Mouse (Mus musculus): ENCODE results near the gene Cep135.

DNA sequence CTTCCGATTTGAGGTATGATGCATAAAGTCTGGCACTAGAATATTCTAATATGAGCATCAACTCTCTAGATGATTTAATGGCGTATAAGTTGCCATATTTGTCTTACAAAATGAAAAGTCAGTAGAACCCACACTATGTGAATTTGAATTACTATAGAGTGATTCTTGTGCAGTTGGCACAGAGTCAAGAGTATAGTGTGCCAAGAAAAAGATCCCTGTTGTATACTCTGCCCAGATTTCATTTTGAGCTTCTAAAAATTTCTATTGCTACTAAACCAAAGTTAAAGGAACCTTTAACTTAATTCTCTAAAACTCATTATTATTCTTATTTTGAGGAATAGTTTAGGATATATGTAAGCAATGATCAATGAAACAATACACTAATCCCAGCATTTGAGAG, 67.7 kb downstream of the Cep135 start, which contains the start of gene C530008M17Rik:
- TF ChIP-seq EP300 (IDR thresholded peaks at IDR 0.05; ENCODE audit: low read depth) (no peak), CTCF (IDR thresholded peaks at IDR 0.05; ENCODE audit: low read depth) (no peak)
